Mouse (Mus musculus) thymus, adult 2 months (tissue): ENCODE results near the gene Ly86.

Experiments used
- CTCF ChIP-seq: fragments of 200-500 bp; IDR thresholded peaks from 2 replicates; pipeline ENCODE4 v1.5.1; 2012; ENCODE audit warnings: mild to moderate bottlenecking, control low read depth, low read length, moderate library complexity, borderline replicate concordance; ENCODE audit not compliant: control insufficient read depth, poor library complexity, insufficient read depth; ENCODE audit errors: extremely low read depth
- POLR2A ChIP-seq: fragments of 200-500 bp; IDR thresholded peaks from 2 replicates; pipeline ENCODE4 v1.6.1; 2012; ENCODE audit warnings: mild to moderate bottlenecking, low read length, control low read depth, moderate library complexity; ENCODE audit not compliant: control insufficient read depth, poor library complexity, insufficient read depth; ENCODE audit errors: extremely low read depth

GRCm38 (mm10) chr13:37424904-37425303, 79.9 kb downstream of the Ly86 start:
- no peak for TF ChIP-seq CTCF
- no peak for TF ChIP-seq POLR2A
